Mouse (Mus musculus) bone marrow, adult 2 months (tissue): ENCODE measurements around the gene Hrct1.

ENCODE experiments used
- CTCF ChIP-seq: fragments of 200-500 bp; IDR thresholded peaks from 2 replicates; pipeline ENCODE4 v1.5.1; 2011; ENCODE audit warnings: low read length, control low read depth; ENCODE audit not compliant: control insufficient read depth, insufficient read depth
- POLR2A ChIP-seq: fragments of 200-500 bp; IDR thresholded peaks from 2 replicates; pipeline ENCODE4 v1.6.1; 2011; ENCODE audit warnings: low read depth, mild to moderate bottlenecking, control low read depth, low read length, borderline replicate concordance; ENCODE audit not compliant: control insufficient read depth

- TF ChIP-seq CTCF (no peak), POLR2A (no peak)
Observed at GRCm38 (mm10) chr4:43722191-43722590, 4.8 kb upstream of the Hrct1 start.
